Mouse (Mus musculus): ENCODE results near the gene Lrrc28.

GRCm38 (mm10) chr7:67658110-67658509, 13.0 kb upstream of the Lrrc28 start:
- no peak for TF ChIP-seq POLR2A (IDR thresholded peaks at IDR 0.05; ENCODE audit: low read depth, low read length)
- TF ChIP-seq CTCF (IDR thresholded peaks at IDR 0.05; ENCODE audit: extremely low read depth, insufficient read depth, insufficient read length, insufficient replicate concordance): no peak

All from spleen, adult 2 months (tissue).